Mouse (Mus musculus) heart, adult 10 weeks (tissue): ENCODE results near the gene Dleu7. TPM values are rescaled to one million over a fixed set of nuclear protein-coding genes. Genes with fewer than 3 reads are reported as not detected.

Source experiments
- polyA plus RNA-seq: library from polyadenylated mRNA; stranded (reverse); fragments of 350-450 nt; fragmentation: Illumina TruSeq; extraction: RNeasy Lipid Tissue Mini Kit (QIAGEN cat#74804); gene quantifications from one replicate; pipeline ENCODE4 v1.2.3, GENCODE M21; 2014; ENCODE audit warnings: low read depth, low replicate concordance

Dleu7 gene
- polyA plus RNA-seq: not detected

GRCm38 (mm10) chr14:62292488-62293339 lies at the start of gene Dleu7, which contains the start of gene Rnaseh2b:
Gene Dleu7 (minus strand): TSS chr14:62293047.
Gene Rnaseh2b (plus strand): TSS chr14:62292589.

Other genes with a start within 250 kb of the Dleu7 start
- gene Rnaseh2b, start 458 bp downstream of the Dleu7 start, polyA plus RNA-seq: 15.7 TPM
- gene Gucy1b2, start 163.2 kb upstream of the Dleu7 start, polyA plus RNA-seq: not detected